Mouse (Mus musculus) lung, postnatal 0 days (tissue): ENCODE results near the gene Rslcan18. TPM values are rescaled to one million over a fixed set of nuclear protein-coding genes. Genes with fewer than 3 reads are reported as not detected.
"Not testable (repeated sequence)": the region's sequence is repeated elsewhere in the genome, so short reads cannot be mapped to it uniquely, and the experiment has no call there.

Experiments
- ATAC-seq: fragments of 200-750 bp; cut with Nextera tagmentation; 2 replicates; pipeline ENCODE4 v1.8.0; 2017; ENCODE audit warnings: moderate library complexity
- DNase-seq: peaks from one replicate; pipeline ENCODE4 v3.0.0-alpha.2; 2016; ENCODE audit warnings: low spot score
- H3K27ac ChIP-seq: fragments of 300-500 bp; sonication (generic); 2 replicates; pipeline ENCODE4 v1.5.1; 2014; ENCODE audit warnings: antibody characterized with exemption, mild to moderate bottlenecking, low read length, mixed read lengths
- H3K27me3 ChIP-seq: fragments of 300-500 bp; sonication (generic); replicated peaks from 2 replicates; pipeline ENCODE4 v1.6.1; 2014; ENCODE audit warnings: low read length, mixed read lengths; ENCODE audit not compliant: insufficient read depth
- H3K36me3 ChIP-seq: fragments of 300-500 bp; sonication (generic); 2 replicates; pipeline ENCODE4 v1.6.1; 2014; ENCODE audit warnings: low read length, mixed read lengths; ENCODE audit not compliant: insufficient read depth
- H3K4me1 ChIP-seq: fragments of 300-500 bp; sonication (generic); 2 replicates; pipeline ENCODE4 v1.6.1; 2014; ENCODE audit warnings: antibody characterized with exemption, low read depth, low read length, mixed read lengths; ENCODE audit not compliant: insufficient read depth
- H3K4me2 ChIP-seq: fragments of 300-500 bp; sonication (generic); replicated peaks from 2 replicates; pipeline ENCODE4 v1.6.1; 2014; ENCODE audit warnings: low read depth, mild to moderate bottlenecking, low read length, moderate library complexity, mixed read lengths
- H3K4me3 ChIP-seq: fragments of 300-500 bp; sonication (generic); 2 replicates; pipeline ENCODE4 v1.5.1; 2014; ENCODE audit warnings: low read depth, low read length
- H3K9ac ChIP-seq: fragments of 300-500 bp; sonication (generic); replicated peaks from 2 replicates; pipeline ENCODE4 v1.6.1; 2014; ENCODE audit warnings: low read depth, mild to moderate bottlenecking
- H3K9me3 ChIP-seq: fragments of 300-500 bp; sonication (generic); 2 replicates; pipeline ENCODE4 v1.6.1; 2016; ENCODE audit warnings: low read length, mixed read lengths
- CTCF ChIP-seq: IDR thresholded peaks from 2 replicates; pipeline ENCODE4 v1.5.1; 2016; ENCODE audit warnings: antibody characterized with exemption, mild to moderate bottlenecking
- EP300 ChIP-seq: IDR thresholded peaks from 2 replicates; pipeline ENCODE4 v1.6.1; 2016; ENCODE audit warnings: antibody characterized with exemption, mild to moderate bottlenecking, control low read depth
- WGBS: fragments of 180-500 bp; shearing (Covaris S2); extraction: QIAGEN DNeasy Blood & Tissue Kit; methylation state at CpG from one replicate; pipeline ENCODE4 v1.1.7; 2014; 5-methylcytosine and 5-hydroxymethylcytosine counted together
- polyA plus RNA-seq: library from polyadenylated mRNA; unstranded; fragments of >200 nt; fragmentation: Nextera tagmentation; extraction: Ambion mirVana; gene quantifications from 2 replicates; pipeline ENCODE4 v1.2.1, GENCODE M21; 2015

The Rslcan18 gene
- 0.11 TPM in 1 of 2 replicates, not detected in the other for polyA plus RNA-seq

GRCm38 (mm10) chr13:67116163-67116562 is at the start of gene Rslcan18:
Gene Rslcan18, minus strand, starts transcription at chr13:67116263.
- H3K27ac ChIP-seq, H3K27me3 ChIP-seq, ATAC-seq, H3K9ac ChIP-seq, H3K4me3 ChIP-seq, H3K36me3 ChIP-seq, H3K9me3 ChIP-seq, H3K4me1 ChIP-seq, H3K4me2 ChIP-seq, DNase-seq: not testable (repeated sequence)
- 95% methylated on average over 8 of the region's 8 CpGs for WGBS

DNA sequence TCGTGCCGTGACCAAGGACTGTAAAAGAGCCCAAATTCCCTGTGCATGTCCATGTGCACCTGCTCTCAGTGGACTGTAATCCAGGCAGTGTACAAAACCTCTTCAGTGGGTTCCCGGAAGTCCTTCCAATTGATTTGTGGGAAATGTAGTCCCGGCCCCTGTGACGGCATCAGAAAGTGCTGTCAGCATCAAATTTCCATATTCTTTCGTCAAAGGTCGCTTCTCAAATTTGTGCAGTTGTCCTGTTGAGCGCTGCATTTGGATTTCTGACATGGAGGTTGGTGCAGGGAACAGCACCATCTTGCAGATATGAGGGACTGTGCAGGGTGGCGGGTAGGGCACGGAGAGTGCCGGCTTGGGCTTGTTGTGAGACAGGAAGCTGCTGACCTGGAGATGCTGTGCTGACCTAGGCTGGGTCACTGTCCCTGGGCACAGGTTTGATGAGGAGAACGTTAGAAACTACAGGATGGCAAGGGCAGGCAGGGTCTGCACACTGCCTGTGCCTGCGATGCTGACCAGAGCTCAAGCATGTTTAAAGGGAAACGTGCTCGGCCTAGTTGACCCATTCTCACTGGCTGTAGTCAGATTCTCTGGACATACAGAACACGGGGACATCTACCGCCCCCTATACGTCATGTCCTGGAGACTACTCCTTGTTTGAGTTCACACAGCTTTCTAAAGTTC is 12.1 kb upstream of the Rslcan18 start:
- Histone ChIP-seq H3K27ac (no peak overlapping the region), H3K4me1 (0 out of 2 replicates have a peak, but pooled peaks cover 4% of the 10 kb centered on the region), H3K36me3 (no peaks in the 10 kb centered on the region), H3K27me3 (no peaks in the 10 kb centered on the region), H3K9ac (peak overlapping the region; percentile 54), H3K4me2 (peak overlapping the region; percentile 78), H3K9me3 (no peaks in the 10 kb centered on the region), H3K4me3 (peak overlapping the region; percentile 64)
- WGBS: under 1% methylated on average over 18 of the region's 18 CpGs
- ATAC-seq (peak; percentile 98), DNase-seq (peak; percentile 93)
- TF ChIP-seq EP300 (peak; percentile 22; the same call in 1 of the 2 replicates), CTCF (peak; percentile 43)

DNA sequence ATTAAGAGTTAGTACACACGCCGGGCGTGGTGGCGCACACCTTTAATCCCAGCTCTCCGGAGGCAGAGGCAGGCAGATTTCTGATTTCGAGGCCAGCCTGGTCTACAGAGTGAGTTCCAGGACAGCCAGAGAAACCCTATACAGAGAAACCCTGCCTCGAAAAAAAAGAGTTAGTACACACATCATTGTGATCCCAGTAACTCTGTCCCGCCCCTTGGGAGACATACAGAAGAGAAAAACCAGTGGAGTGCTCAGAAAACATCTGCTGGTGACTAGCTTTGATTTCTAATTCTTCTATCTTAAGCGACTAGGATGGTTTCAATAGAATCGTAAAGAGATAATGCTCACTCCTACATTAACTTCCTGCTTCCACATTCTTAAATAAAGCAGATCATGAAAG is 11.4 kb upstream of the Rslcan18 start:
- not testable (repeated sequence) for H3K36me3 ChIP-seq, DNase-seq, H3K9me3 ChIP-seq, H3K4me2 ChIP-seq, ATAC-seq, H3K27me3 ChIP-seq, H3K9ac ChIP-seq, H3K27ac ChIP-seq, H3K4me3 ChIP-seq, H3K4me1 ChIP-seq
- 72% methylated on average over 10 of the region's 10 CpGs for WGBS

- Histone ChIP-seq H3K36me3 (no peaks in the 10 kb centered on the region), H3K4me3 (no peak overlapping the region), H3K9ac (no peak overlapping the region), H3K4me2 (no peak overlapping the region), H3K27ac (no peak overlapping the region), H3K9me3 (no peaks in the 10 kb centered on the region), H3K4me1 (0 out of 2 replicates have a peak, but pooled peaks cover 4% of the 10 kb centered on the region), H3K27me3 (no peaks in the 10 kb centered on the region)
- TF ChIP-seq CTCF (no peak), EP300 (no peak)
- WGBS: 81% methylated on average over 1 of the region's 1 CpGs
- ATAC-seq (no peak), DNase-seq (no peak)
Observed at GRCm38 (mm10) chr13:67124460-67124859, 8.4 kb upstream of the Rslcan18 start.

- not testable (repeated sequence) for H3K27me3 ChIP-seq, H3K4me1 ChIP-seq, ATAC-seq
Observed at GRCm38 (mm10) chr13:67121360-67121759, 5.3 kb upstream of the Rslcan18 start, which contains the start of gene Zfp759. Gene Zfp759, plus strand, starts transcription at chr13:67121660.

GRCm38 (mm10) chr13:67113287-67113686 is 2.8 kb downstream of the Rslcan18 start:
- 82% methylated on average over 2 of the region's 2 CpGs for WGBS
- DNase-seq: no peak
- no peaks in the 10 kb centered on the region for H3K9me3 ChIP-seq

More at GRCm38 (mm10) chr13:67121360-67121759, 5.3 kb upstream of the Rslcan18 start, which contains the start of gene Zfp759:
- not testable (repeated sequence) for H3K9me3 ChIP-seq, H3K4me2 ChIP-seq, DNase-seq, H3K36me3 ChIP-seq, H3K4me3 ChIP-seq, H3K27ac ChIP-seq, H3K9ac ChIP-seq

More at GRCm38 (mm10) chr13:67113287-67113686, 2.8 kb downstream of the Rslcan18 start:
- no peak for ATAC-seq
- Histone ChIP-seq H3K4me3 (no peak overlapping the region), H3K36me3 (no peaks in the 10 kb centered on the region), H3K27ac (no peak overlapping the region), H3K9ac (no peak overlapping the region), H3K4me1 (no peaks in the 10 kb centered on the region), H3K27me3 (no peaks in the 10 kb centered on the region), H3K4me2 (no peak overlapping the region)
- no peak for TF ChIP-seq CTCF
- no peak for TF ChIP-seq EP300
